Mouse (Mus musculus): ENCODE measurements around the gene Gm10188.

Gene Gm10188

GRCm38 (mm10) chr1:132229667-132230066, at the start of gene Gm10188:
Gene Gm10188 (minus strand): TSS chr1:132229767.
- in situ Hi-C loops (cut with MboI; ENCODE audit: low pct_unique_long_range_greater_than_20kb in 1 of 2, low sequenced_read_pairs in 2 of 2, unreplicated experiment in 1 of 2) = no loop called here

- in situ Hi-C loops (cut with MboI; ENCODE audit: low pct_unique_long_range_greater_than_20kb in 1 of 2, low sequenced_read_pairs in 2 of 2, unreplicated experiment in 1 of 2) = no loop called here
These were observed 47.6 kb upstream of the Gm10188 start for GRCm38 (mm10) chr1:132277124-132277523.

GRCm38 (mm10) chr1:132276694-132277093, 47.1 kb upstream of the Gm10188 start:
- in situ Hi-C loops (cut with MboI; ENCODE audit: low pct_unique_long_range_greater_than_20kb in 1 of 2, low sequenced_read_pairs in 2 of 2, unreplicated experiment in 1 of 2) = no loop called here

- in situ Hi-C loops (cut with MboI; ENCODE audit: low pct_unique_long_range_greater_than_20kb in 1 of 2, low sequenced_read_pairs in 2 of 2, unreplicated experiment in 1 of 2) = no loop called here
These were observed 41.7 kb upstream of the Gm10188 start for GRCm38 (mm10) chr1:132271237-132271636.

- in situ Hi-C loops (cut with MboI; ENCODE audit: low pct_unique_long_range_greater_than_20kb in 1 of 2, low sequenced_read_pairs in 2 of 2, unreplicated experiment in 1 of 2) = no loop called here
These were observed 39.0 kb upstream of the Gm10188 start for GRCm38 (mm10) chr1:132268418-132269060.

GRCm38 (mm10) chr1:132267959-132268358, 38.4 kb upstream of the Gm10188 start:
- in situ Hi-C loops (cut with MboI; ENCODE audit: low pct_unique_long_range_greater_than_20kb in 1 of 2, low sequenced_read_pairs in 2 of 2, unreplicated experiment in 1 of 2) = no loop called here

GRCm38 (mm10) chr1:132266791-132267557, 37.4 kb upstream of the Gm10188 start:
- in situ Hi-C loops (cut with MboI; ENCODE audit: low pct_unique_long_range_greater_than_20kb in 1 of 2, low sequenced_read_pairs in 2 of 2, unreplicated experiment in 1 of 2) = no loop called here

GRCm38 (mm10) chr1:132265936-132266335, 36.4 kb upstream of the Gm10188 start:
- in situ Hi-C loops (cut with MboI; ENCODE audit: low pct_unique_long_range_greater_than_20kb in 1 of 2, low sequenced_read_pairs in 2 of 2, unreplicated experiment in 1 of 2) = no loop called here

GRCm38 (mm10) chr1:132265211-132265859, 35.8 kb upstream of the Gm10188 start:
- in situ Hi-C loops (cut with MboI; ENCODE audit: low pct_unique_long_range_greater_than_20kb in 1 of 2, low sequenced_read_pairs in 2 of 2, unreplicated experiment in 1 of 2) = no loop called here

- in situ Hi-C loops (cut with MboI; ENCODE audit: low pct_unique_long_range_greater_than_20kb in 1 of 2, low sequenced_read_pairs in 2 of 2, unreplicated experiment in 1 of 2) = no loop called here
These were observed 35.0 kb upstream of the Gm10188 start for GRCm38 (mm10) chr1:132264577-132264976.

GRCm38 (mm10) chr1:132263618-132264017, 34.1 kb upstream of the Gm10188 start:
- in situ Hi-C loops (cut with MboI; ENCODE audit: low pct_unique_long_range_greater_than_20kb in 1 of 2, low sequenced_read_pairs in 2 of 2, unreplicated experiment in 1 of 2) = no loop called here

- in situ Hi-C loops (cut with MboI; ENCODE audit: low pct_unique_long_range_greater_than_20kb in 1 of 2, low sequenced_read_pairs in 2 of 2, unreplicated experiment in 1 of 2) = no loop called here
These were observed 31.5 kb upstream of the Gm10188 start for GRCm38 (mm10) chr1:132261058-132261457.

- in situ Hi-C loops (cut with MboI; ENCODE audit: low pct_unique_long_range_greater_than_20kb in 1 of 2, low sequenced_read_pairs in 2 of 2, unreplicated experiment in 1 of 2) = no loop called here
These were observed 30.8 kb upstream of the Gm10188 start for GRCm38 (mm10) chr1:132260331-132260730.

- in situ Hi-C loops (cut with MboI; ENCODE audit: low pct_unique_long_range_greater_than_20kb in 1 of 2, low sequenced_read_pairs in 2 of 2, unreplicated experiment in 1 of 2) = no loop called here
These were observed 24.9 kb upstream of the Gm10188 start for GRCm38 (mm10) chr1:132254467-132254866.

- in situ Hi-C loops (cut with MboI; ENCODE audit: low pct_unique_long_range_greater_than_20kb in 1 of 2, low sequenced_read_pairs in 2 of 2, unreplicated experiment in 1 of 2) = no loop called here
These were observed 17.1 kb upstream of the Gm10188 start for GRCm38 (mm10) chr1:132246641-132247040.

- in situ Hi-C loops (cut with MboI; ENCODE audit: low pct_unique_long_range_greater_than_20kb in 1 of 2, low sequenced_read_pairs in 2 of 2, unreplicated experiment in 1 of 2) = no loop called here
These were observed 16.6 kb upstream of the Gm10188 start for GRCm38 (mm10) chr1:132246137-132246536.

GRCm38 (mm10) chr1:132245010-132245409, 15.4 kb upstream of the Gm10188 start:
- in situ Hi-C loops (cut with MboI; ENCODE audit: low pct_unique_long_range_greater_than_20kb in 1 of 2, low sequenced_read_pairs in 2 of 2, unreplicated experiment in 1 of 2) = no loop called here

- in situ Hi-C loops (cut with MboI; ENCODE audit: low pct_unique_long_range_greater_than_20kb in 1 of 2, low sequenced_read_pairs in 2 of 2, unreplicated experiment in 1 of 2) = no loop called here
These were observed 8.1 kb upstream of the Gm10188 start for GRCm38 (mm10) chr1:132237585-132238159.

- in situ Hi-C loops (cut with MboI; ENCODE audit: low pct_unique_long_range_greater_than_20kb in 1 of 2, low sequenced_read_pairs in 2 of 2, unreplicated experiment in 1 of 2) = no loop called here
These were observed 5.2 kb upstream of the Gm10188 start for GRCm38 (mm10) chr1:132234757-132235273.

Measured in mouse embryonic stem cell (cell line).